Mouse (Mus musculus): ENCODE measurements at regions not wholly inside any gene's neighbourhood (a gene's known extent, or its start where the extent isn't known, plus 50 kb on each side); places are given as distances from the start of the nearest gene placed in this dataset.

DNA sequence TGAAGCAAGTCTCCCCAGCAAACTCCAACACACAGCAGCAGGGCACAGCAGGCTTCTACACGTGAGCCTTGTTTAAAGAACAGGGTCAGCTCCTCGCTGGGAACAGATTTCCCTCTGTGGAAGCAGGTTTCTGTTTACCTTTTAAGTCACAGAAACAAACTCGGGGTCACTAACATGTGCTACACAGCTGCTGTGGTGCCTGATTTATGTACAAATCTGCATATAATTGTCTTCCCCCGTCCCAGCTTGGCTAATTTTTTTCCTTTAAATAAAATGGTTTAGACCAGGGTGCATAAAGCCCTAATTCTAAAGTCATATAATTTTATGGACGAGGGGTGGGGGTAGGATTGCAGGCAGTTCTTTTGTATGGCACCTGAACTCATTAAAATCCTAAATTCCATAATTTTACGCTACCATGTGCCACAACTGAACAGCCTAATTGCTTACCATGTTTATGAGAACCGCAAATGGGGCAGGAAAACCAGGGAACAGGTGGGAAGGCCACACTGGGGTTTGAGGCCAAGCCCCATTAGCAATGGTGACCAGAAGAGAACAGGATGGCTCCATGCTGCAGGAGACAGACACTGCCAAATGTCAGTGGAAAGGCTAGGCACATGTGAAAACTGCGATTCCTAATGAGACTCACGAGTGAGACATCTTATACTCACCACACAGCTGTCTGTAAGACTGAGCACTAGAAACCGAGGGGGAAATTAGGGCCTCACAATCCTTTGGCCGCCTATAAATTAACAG, 258.8 kb upstream of the Clint1 start:
- TF ChIP-seq POLR2A (IDR thresholded peaks at IDR 0.05; ENCODE audit: borderline replicate concordance, extremely low read depth, insufficient read depth, insufficient read length, poor library complexity, severe bottlenecking) (no peak), CTCF (IDR thresholded peaks at IDR 0.05; ENCODE audit: borderline replicate concordance, extremely low read depth, insufficient read depth, insufficient read length) (no peak)

Measured in brain, embryonic 14.5 days (tissue).